Mouse (Mus musculus) liver, embryonic 16.5 days (tissue): ENCODE data around the gene Prss40. TPM values are rescaled to one million over a fixed set of nuclear protein-coding genes. Genes with fewer than 3 reads are reported as not detected.

ENCODE experiments used
- ATAC-seq: fragments of 200-750 bp; cut with Nextera tagmentation; 2 replicates; pipeline ENCODE4 v1.8.0; 2017; ENCODE audit warnings: low read depth, mild to moderate bottlenecking, moderate number of reproducible peaks, moderate library complexity
- H3K27ac ChIP-seq: fragments of 300-500 bp; sonication (generic); 2 replicates; pipeline ENCODE4 v1.5.1; 2014; ENCODE audit warnings: mild to moderate bottlenecking, low read length
- H3K27me3 ChIP-seq: fragments of 300-500 bp; sonication (generic); 2 replicates; pipeline ENCODE4 v1.6.1; 2014; ENCODE audit warnings: low read depth, low read length, mixed read lengths; ENCODE audit not compliant: control insufficient read depth, insufficient read depth
- H3K36me3 ChIP-seq: fragments of 300-500 bp; sonication (generic); 2 replicates; pipeline ENCODE4 v1.6.1; 2014; ENCODE audit warnings: mild to moderate bottlenecking; ENCODE audit not compliant: control insufficient read depth, insufficient read depth
- H3K4me1 ChIP-seq: fragments of 300-500 bp; sonication (generic); 2 replicates; pipeline ENCODE4 v1.6.1; 2014; ENCODE audit warnings: low read depth, low read length, mixed read lengths; ENCODE audit not compliant: control insufficient read depth
- H3K4me2 ChIP-seq: fragments of 300-500 bp; sonication (generic); 2 replicates; pipeline ENCODE4 v1.6.1; 2014; ENCODE audit warnings: low read depth, low read length, mixed read lengths
- H3K4me3 ChIP-seq: fragments of 300-500 bp; sonication (generic); 2 replicates; pipeline ENCODE4 v1.5.1; 2014; ENCODE audit warnings: low read depth, mild to moderate bottlenecking, low read length
- H3K9ac ChIP-seq: fragments of 300-500 bp; sonication (generic); 2 replicates; pipeline ENCODE4 v1.6.1; 2014; ENCODE audit warnings: low read depth, low read length
- H3K9me3 ChIP-seq: fragments of 300-500 bp; sonication (generic); replicated peaks from 2 replicates; pipeline ENCODE4 v1.6.1; 2016; ENCODE audit warnings: low read length; ENCODE audit not compliant: control insufficient read depth
- WGBS: fragments of 180-500 bp; shearing (Covaris S2); extraction: QIAGEN DNeasy Blood & Tissue Kit; methylation state at CpG from one replicate; pipeline ENCODE4 v1.1.7; 2014; ENCODE audit not compliant: insufficient replicate concordance; 5-methylcytosine and 5-hydroxymethylcytosine counted together
- polyA plus RNA-seq: library from polyadenylated mRNA; unstranded; fragments of >200 nt; fragmentation: Nextera tagmentation; extraction: Ambion mirVana; gene quantifications from 2 replicates; pipeline ENCODE4 v1.2.1, GENCODE M21; 2015

The Prss40 gene
- polyA plus RNA-seq = not detected in 2 replicates

GRCm38 (mm10) chr1:34560843-34561242 lies at the start of gene Prss40:
Gene Prss40 (minus strand): TSS chr1:34560943.
- H3K27me3 ChIP-seq = no peaks in the 10 kb centered on the region
- whole genome bisulfite sequencing = 71% methylated on average over 15 of the region's 15 CpGs
- H3K4me3 ChIP-seq = no peak within 1 kb of the TSS
- no peak within 1 kb of the TSS for H3K9ac ChIP-seq
- H3K4me1 ChIP-seq = no peaks in the 10 kb centered on the region
- no peak within 1 kb of the TSS for H3K27ac ChIP-seq
- no peaks in the 10 kb centered on the region for H3K36me3 ChIP-seq
- H3K9me3 ChIP-seq = no peaks in the 10 kb centered on the region
- ATAC-seq = no peak
- H3K4me2 ChIP-seq = no peak within 1 kb of the TSS

DNA sequence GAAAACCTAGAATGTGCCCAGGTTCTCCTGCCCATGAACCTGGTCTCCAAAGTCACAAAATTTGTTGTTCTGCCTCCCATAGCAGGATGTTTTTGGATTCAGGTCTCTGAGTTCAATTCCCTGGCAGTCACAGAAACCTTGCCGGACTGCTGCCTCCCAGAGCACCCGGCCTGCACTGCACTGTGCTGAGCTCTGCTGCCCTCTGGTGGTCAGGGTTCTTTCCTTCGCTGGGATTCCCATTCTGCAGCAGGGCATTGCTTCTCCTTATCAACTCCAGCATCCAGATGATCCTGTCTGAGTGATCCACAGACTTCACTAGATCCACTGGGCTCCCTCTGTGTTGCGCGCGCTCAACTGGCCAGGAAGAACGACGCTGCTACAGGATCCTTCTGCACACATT lies 41.6 kb upstream of the Prss40 start:
- Histone ChIP-seq H3K27me3 (no peaks in the 10 kb centered on the region), H3K27ac (no peak overlapping the region), H3K9ac (no peak overlapping the region), H3K4me3 (no peak overlapping the region), H3K4me2 (no peak overlapping the region), H3K9me3 (no peaks in the 10 kb centered on the region), H3K36me3 (no peaks in the 10 kb centered on the region), H3K4me1 (no peaks in the 10 kb centered on the region)
- 16% methylated on average over 8 of the region's 8 CpGs for WGBS
- ATAC-seq = no peak

GRCm38 (mm10) chr1:34601323-34602047 lies 40.7 kb upstream of the Prss40 start:
- WGBS = 62% methylated on average over 3 of the region's 3 CpGs

GRCm38 (mm10) chr1:34600000-34600399 lies 39.3 kb upstream of the Prss40 start:
- 67% methylated on average over 15 of the region's 15 CpGs for WGBS
- Histone ChIP-seq H3K27me3 (no peaks in the 10 kb centered on the region), H3K9ac (no peak overlapping the region), H3K9me3 (no peaks in the 10 kb centered on the region), H3K4me3 (no peak overlapping the region), H3K36me3 (no peaks in the 10 kb centered on the region), H3K4me1 (no peaks in the 10 kb centered on the region), H3K27ac (no peak overlapping the region), H3K4me2 (no peak overlapping the region)
- no peak for ATAC-seq

More at GRCm38 (mm10) chr1:34601323-34602047, 40.7 kb upstream of the Prss40 start:
- ATAC-seq = no peak
- Histone ChIP-seq H3K4me1 (no peaks in the 10 kb centered on the region), H3K4me3 (no peak overlapping the region), H3K9ac (no peak overlapping the region), H3K27ac (no peak overlapping the region), H3K9me3 (no peaks in the 10 kb centered on the region), H3K36me3 (no peaks in the 10 kb centered on the region), H3K27me3 (no peaks in the 10 kb centered on the region), H3K4me2 (no peak overlapping the region)

GRCm38 (mm10) chr1:34587298-34588096 lies 26.8 kb upstream of the Prss40 start:
- no peaks in the 10 kb centered on the region for H3K36me3 ChIP-seq
- ATAC-seq = no peak
- no peak overlapping the region for H3K27ac ChIP-seq
- no peak overlapping the region for H3K9ac ChIP-seq
- no peak overlapping the region for H3K4me2 ChIP-seq
- WGBS = 66% methylated on average over 22 of the region's 22 CpGs
- H3K4me3 ChIP-seq = no peak overlapping the region
- no peaks in the 10 kb centered on the region for H3K4me1 ChIP-seq
- no peaks in the 10 kb centered on the region for H3K27me3 ChIP-seq
- no peaks in the 10 kb centered on the region for H3K9me3 ChIP-seq

- ATAC-seq = no peak
- Histone ChIP-seq H3K4me2 (no peak overlapping the region), H3K36me3 (no peaks in the 10 kb centered on the region), H3K4me1 (no peaks in the 10 kb centered on the region), H3K9ac (no peak overlapping the region), H3K9me3 (no peaks in the 10 kb centered on the region), H3K4me3 (no peak overlapping the region), H3K27me3 (peaks cover 4% of the 10 kb centered on the region; the same call in 1 of the 2 replicates), H3K27ac (no peak overlapping the region)
- 56% methylated on average over 4 of the region's 4 CpGs for WGBS
These were observed 24.0 kb upstream of the Prss40 start for GRCm38 (mm10) chr1:34584736-34585135.

GRCm38 (mm10) chr1:34583821-34584263 lies 23.1 kb upstream of the Prss40 start:
- Histone ChIP-seq H3K9me3 (no peaks in the 10 kb centered on the region), H3K4me1 (no peaks in the 10 kb centered on the region), H3K36me3 (no peaks in the 10 kb centered on the region), H3K4me3 (no peak overlapping the region), H3K9ac (no peak overlapping the region), H3K27me3 (peaks cover 9% of the 10 kb centered on the region), H3K4me2 (no peak overlapping the region), H3K27ac (no peak overlapping the region)
- no peak for ATAC-seq
- WGBS = 25% methylated on average over 4 of the region's 4 CpGs

- no peaks in the 10 kb centered on the region for H3K4me1 ChIP-seq
- no peak overlapping the region for H3K27ac ChIP-seq
- no peak overlapping the region for H3K9ac ChIP-seq
- peaks cover 15% of the 10 kb centered on the region for H3K27me3 ChIP-seq
- 58% methylated on average over 6 of the region's 6 CpGs for WGBS
- H3K4me3 ChIP-seq = no peak overlapping the region
- no peak for ATAC-seq
- no peak overlapping the region for H3K4me2 ChIP-seq
- no peaks in the 10 kb centered on the region for H3K36me3 ChIP-seq
- H3K9me3 ChIP-seq = no peaks in the 10 kb centered on the region
These were observed 21.5 kb upstream of the Prss40 start for GRCm38 (mm10) chr1:34582218-34582617.
